Mouse (Mus musculus) kidney, adult 2 months (tissue): ENCODE data around the gene Mcf2l.

Experiments
- CTCF ChIP-seq: fragments of 200-500 bp; conservative IDR thresholded peaks from 2 replicates; pipeline ENCODE4 v1.5.1; 2011; ENCODE audit warnings: low read depth, mild to moderate bottlenecking, control low read depth, low read length, moderate library complexity, mixed read lengths; ENCODE audit not compliant: insufficient read depth, insufficient read length
- POLR2A ChIP-seq: fragments of 200-500 bp; IDR thresholded peaks from one replicate; pipeline ENCODE4 v1.6.1; 2011; ENCODE audit warnings: low read depth, low read length, control low read depth

GRCm38 (mm10) chr8:13037015-13037414, 163.4 kb downstream of the Mcf2l start, which contains the start of gene F10:
- TF ChIP-seq POLR2A (no peak), CTCF (no peak)
